Mouse (Mus musculus) G1E (cell line): ENCODE results near the gene Spats2l.

Experiments
- CTCF ChIP-seq: IDR thresholded peaks from 2 replicates; pipeline ENCODE4 v1.5.1; 2012; ENCODE audit warnings: low read depth, low read length, inconsistent platforms, mixed read lengths
- GATA1 ChIP-seq: IDR thresholded peaks from 2 replicates; pipeline ENCODE4 v1.6.1; 2012; ENCODE audit warnings: borderline replicate concordance, low read length, inconsistent platforms, mixed read lengths
- GATA2 ChIP-seq: IDR thresholded peaks from 2 replicates; pipeline ENCODE4 v1.6.1; 2012; ENCODE audit warnings: low read depth, low read length, inconsistent platforms, borderline replicate concordance
- TAL1 ChIP-seq: conservative IDR thresholded peaks from 2 replicates; pipeline ENCODE4 v1.6.1; 2012; ENCODE audit warnings: low read depth, low read length, inconsistent platforms, mixed read lengths

GRCm38 (mm10) chr1:57776671-57777281 is 2.8 kb downstream of the Spats2l start:
- TF ChIP-seq CTCF: no peak
- TF ChIP-seq TAL1: no peak
- no peak for TF ChIP-seq GATA1
- TF ChIP-seq GATA2: no peak
